Mouse (Mus musculus) layer of hippocampus, adult 2 months (tissue): ENCODE measurements at regions not wholly inside any gene's neighbourhood (a gene's known extent, or its start where the extent isn't known, plus 50 kb on each side); places are given as distances from the start of the nearest gene placed in this dataset.
A peak's percentile ranks its signal among the peaks of the same experiment; 100 is the strongest.

Experiments
- DNase-seq, 2 experiments: peaks; one replicate each; pipeline ENCODE4 v3.0.0; 2022; ENCODE audit warnings: low spot score in 2 of 2
- H3K27ac ChIP-seq: fragments of 200-600 bp; 2 replicates; pipeline ENCODE4 v1.8.1; 2022
- H3K4me3 ChIP-seq: fragments of 200-600 bp; 2 replicates; pipeline ENCODE4 v1.8.1; 2022; ENCODE audit warnings: mild to moderate bottlenecking
- CTCF ChIP-seq: fragments of 200-600 bp; conservative IDR thresholded peaks from 2 replicates; pipeline ENCODE4 v1.8.1; 2022; ENCODE audit warnings: antibody characterized with exemption, mild to moderate bottlenecking, moderate library complexity

DNA sequence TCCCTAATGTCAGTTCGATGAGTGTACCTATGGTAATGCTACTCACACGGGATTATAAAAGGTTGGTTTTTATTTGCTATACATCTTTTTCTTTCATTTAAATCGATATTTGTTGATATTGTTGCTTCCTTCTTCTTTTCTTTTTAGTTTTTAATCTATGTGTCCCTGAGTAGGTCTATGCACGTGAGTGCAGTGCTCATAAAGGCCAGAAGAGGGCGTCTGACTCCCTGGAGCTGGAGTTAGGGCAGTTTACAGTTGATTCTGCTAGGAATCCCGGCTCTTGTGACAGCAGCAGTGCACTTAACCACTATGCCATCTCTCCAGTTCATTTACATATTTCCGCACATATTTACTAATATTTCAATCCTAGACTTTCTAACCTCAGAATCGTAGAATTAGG lies 275.0 kb upstream of the Pabpc6 start:
- no peak for DNase-seq
- Histone ChIP-seq H3K4me3 (no peak overlapping the region), H3K27ac (no peak overlapping the region)
- TF ChIP-seq CTCF: peak; percentile 60

GRCm38 (mm10) chr17:9942171-9942570 lies 272.7 kb upstream of the Pabpc6 start:
- Histone ChIP-seq H3K27ac (no peak overlapping the region), H3K4me3 (no peak overlapping the region)
- no peak for TF ChIP-seq CTCF
- DNase-seq: no peak

DNA sequence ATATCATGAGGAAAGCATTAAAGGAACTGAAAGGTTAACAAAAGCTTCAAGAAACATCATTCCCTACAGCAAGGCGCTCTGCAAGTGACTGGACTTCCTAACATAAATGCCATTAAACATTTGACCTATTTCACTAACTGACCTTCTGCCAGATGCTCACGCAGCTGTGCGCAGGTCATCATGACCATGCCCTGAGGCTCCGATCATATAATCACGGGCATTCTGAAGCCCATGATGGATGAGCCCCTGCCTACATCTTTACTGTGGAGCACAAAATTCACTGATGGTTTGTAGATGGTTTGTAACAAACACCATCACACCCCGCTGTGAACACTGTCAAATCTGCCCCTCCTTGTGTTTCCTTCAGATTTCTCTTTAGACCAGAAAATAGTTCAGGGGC lies 270.1 kb upstream of the Pabpc6 start:
- no peak for DNase-seq
- Histone ChIP-seq H3K27ac (no peak overlapping the region), H3K4me3 (no peak overlapping the region)
- TF ChIP-seq CTCF: no peak

DNA sequence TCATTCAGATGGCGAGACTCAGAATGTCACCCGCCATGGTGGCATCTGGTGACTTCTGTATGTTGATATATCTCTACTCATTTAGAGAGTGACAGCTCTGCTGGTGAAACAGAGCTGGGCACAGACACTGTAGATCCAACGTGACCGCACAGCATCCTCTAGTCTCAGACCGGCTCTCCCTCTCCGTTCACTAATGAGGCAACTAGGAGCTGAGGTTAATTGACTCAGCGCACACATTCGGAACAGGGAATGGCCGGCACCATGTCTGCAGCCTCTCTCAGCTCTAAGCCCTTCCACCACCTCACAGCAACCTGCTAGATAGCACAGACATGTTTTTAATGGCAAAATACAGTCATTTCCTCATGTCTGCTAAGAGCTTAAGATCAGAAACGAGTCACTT lies 268.9 kb upstream of the Pabpc6 start:
- no peak overlapping the region for H3K27ac ChIP-seq
- DNase-seq: no peak

GRCm38 (mm10) chr17:9937211-9937610 lies 267.7 kb upstream of the Pabpc6 start:
- no peak overlapping the region for H3K4me3 ChIP-seq
- H3K27ac ChIP-seq: no peak overlapping the region
- no peak for DNase-seq
- TF ChIP-seq CTCF: no peak

More for the DNA sequence above, 268.9 kb upstream of the Pabpc6 start:
- TF ChIP-seq CTCF: no peak
- no peak overlapping the region for H3K4me3 ChIP-seq

DNA sequence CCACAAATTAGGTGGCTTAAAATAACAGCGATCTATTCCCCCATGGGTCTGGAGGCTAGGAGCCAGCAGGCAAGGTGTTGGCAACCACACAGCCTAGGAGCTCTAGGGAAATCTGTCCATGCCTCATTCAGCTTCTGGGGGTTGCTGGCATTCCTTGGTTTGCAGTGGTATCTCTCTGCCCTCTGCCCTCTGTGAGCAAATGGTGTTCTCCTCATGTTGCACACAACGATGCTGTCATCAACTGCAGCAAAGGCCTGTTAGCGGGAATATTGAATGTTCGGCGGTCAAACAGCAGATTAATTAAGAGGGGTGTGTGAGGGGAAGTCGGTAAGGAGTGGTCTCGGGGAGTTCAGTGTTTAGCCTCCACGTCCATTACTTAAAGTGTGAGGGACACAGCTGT lies 262.7 kb upstream of the Pabpc6 start:
- Histone ChIP-seq H3K27ac (no peak overlapping the region), H3K4me3 (no peak overlapping the region)
- TF ChIP-seq CTCF: no peak
- no peak for DNase-seq

- Histone ChIP-seq H3K4me3 (no peak overlapping the region), H3K27ac (no peak overlapping the region)
- DNase-seq: no peak
- TF ChIP-seq CTCF: no peak
Measured at GRCm38 (mm10) chr17:9931526-9931925, 262.0 kb upstream of the Pabpc6 start.

GRCm38 (mm10) chr17:9929448-9930088 lies 260.1 kb upstream of the Pabpc6 start:
- Histone ChIP-seq H3K4me3 (no peak overlapping the region), H3K27ac (no peak overlapping the region)
- no peak for TF ChIP-seq CTCF
- DNase-seq: no peak

DNA sequence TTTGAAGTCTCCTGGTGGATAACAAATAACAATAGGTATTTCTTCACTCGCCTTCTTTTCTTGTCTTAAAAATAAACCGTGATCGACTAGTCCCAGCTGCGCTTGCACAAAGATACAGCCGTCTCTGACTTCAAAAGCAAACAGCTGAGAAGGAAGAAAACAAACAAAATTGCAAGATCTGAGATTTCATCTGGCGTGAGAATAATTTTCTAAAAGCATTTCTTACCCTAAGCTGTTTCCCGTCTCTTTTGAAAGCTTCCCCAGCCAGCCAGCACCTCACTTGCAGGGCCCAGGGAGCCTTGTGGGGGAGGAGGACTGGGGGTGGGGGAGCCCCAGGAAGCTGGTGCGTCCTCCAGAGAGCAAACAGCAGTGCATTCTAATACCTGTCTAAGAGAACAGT lies 258.2 kb upstream of the Pabpc6 start:
- TF ChIP-seq CTCF: no peak
- no peak overlapping the region for H3K4me3 ChIP-seq
- DNase-seq: no peak
- H3K27ac ChIP-seq: peak overlapping the region; percentile 74

DNA sequence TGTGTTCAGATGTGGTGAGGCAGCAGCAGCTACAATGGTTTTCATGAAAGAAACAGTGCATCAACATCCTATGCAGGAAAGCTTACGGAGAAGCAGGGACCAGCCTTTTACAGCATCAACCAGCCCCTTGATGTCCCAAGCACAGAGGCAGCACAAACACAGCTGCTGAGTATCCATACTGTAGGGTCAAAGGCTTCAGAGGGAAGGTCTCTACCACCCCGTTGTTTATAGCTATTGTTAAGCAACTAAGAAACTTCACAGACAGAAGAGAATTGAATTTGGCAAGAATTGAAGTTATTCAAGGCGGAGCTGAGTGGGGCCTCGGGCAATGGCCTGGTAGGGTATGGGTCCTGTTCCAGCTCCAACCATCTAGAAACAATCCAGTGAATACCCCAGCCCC lies 256.8 kb upstream of the Pabpc6 start:
- Histone ChIP-seq H3K4me3 (no peak overlapping the region), H3K27ac (no peak overlapping the region)
- DNase-seq: no peak
- TF ChIP-seq CTCF: no peak

DNA sequence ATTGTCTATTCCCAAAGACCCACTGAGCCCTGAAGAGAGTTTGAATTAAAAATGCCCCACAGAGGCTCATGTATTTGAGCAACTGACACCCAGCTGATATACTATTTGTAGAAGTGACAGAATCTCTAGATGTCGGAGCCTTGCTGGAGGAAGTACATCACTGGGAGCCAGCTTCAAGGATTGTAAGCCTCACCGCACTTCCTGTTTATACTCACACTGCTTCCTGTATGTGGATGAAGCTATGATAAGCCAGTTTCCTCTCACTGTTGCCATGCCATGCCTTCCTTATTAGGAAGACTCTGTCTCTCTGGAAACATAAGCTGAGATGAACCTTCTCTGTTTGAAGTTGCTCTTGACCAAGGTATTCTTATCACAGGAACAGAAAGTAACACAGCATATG lies 251.8 kb upstream of the Pabpc6 start:
- Histone ChIP-seq H3K27ac (no peak overlapping the region), H3K4me3 (no peak overlapping the region)
- TF ChIP-seq CTCF: no peak
- DNase-seq: no peak

DNA sequence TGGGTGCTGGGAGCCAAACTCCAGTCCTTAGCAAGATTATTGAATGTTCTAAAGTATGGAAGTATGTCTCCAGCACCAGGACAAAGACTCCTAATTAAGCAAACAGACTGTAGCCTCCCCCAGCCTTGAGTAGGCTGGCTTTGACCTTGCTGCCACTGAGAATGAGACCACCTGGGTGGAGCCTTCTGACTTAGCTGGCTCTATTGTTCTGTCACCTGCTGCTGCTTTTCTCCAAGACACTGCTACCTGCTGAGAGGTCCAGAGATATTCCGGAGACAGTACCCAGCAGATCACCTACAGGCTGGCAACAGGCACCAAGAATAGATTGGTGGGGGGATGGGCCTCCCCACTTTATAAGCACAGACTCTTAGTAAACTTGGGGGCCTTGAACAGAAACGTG lies 247.5 kb upstream of the Pabpc6 start:
- Histone ChIP-seq H3K4me3 (no peak overlapping the region), H3K27ac (no peak overlapping the region)
- TF ChIP-seq CTCF: no peak
- DNase-seq: no peak

- Histone ChIP-seq H3K27ac (no peak overlapping the region), H3K4me3 (no peak overlapping the region)
- no peak for TF ChIP-seq CTCF
- no peak for DNase-seq
Measured at GRCm38 (mm10) chr17:9910856-9911255, 241.3 kb upstream of the Pabpc6 start.

- Histone ChIP-seq H3K4me3 (no peak overlapping the region), H3K27ac (peak overlapping the region; percentile 95)
- TF ChIP-seq CTCF: peak; percentile 33
- no peak for DNase-seq
Measured at GRCm38 (mm10) chr17:9907077-9907476, 237.6 kb upstream of the Pabpc6 start.
